Mouse (Mus musculus) lung, postnatal 0 days (tissue): Measurements from ENCODE around the gene Gclm.

Experiments used
- CTCF ChIP-seq: IDR thresholded peaks from 2 replicates; pipeline ENCODE4 v1.5.1; 2016; ENCODE audit warnings: antibody characterized with exemption, mild to moderate bottlenecking
- EP300 ChIP-seq: IDR thresholded peaks from 2 replicates; pipeline ENCODE4 v1.6.1; 2016; ENCODE audit warnings: antibody characterized with exemption, mild to moderate bottlenecking, control low read depth

DNA sequence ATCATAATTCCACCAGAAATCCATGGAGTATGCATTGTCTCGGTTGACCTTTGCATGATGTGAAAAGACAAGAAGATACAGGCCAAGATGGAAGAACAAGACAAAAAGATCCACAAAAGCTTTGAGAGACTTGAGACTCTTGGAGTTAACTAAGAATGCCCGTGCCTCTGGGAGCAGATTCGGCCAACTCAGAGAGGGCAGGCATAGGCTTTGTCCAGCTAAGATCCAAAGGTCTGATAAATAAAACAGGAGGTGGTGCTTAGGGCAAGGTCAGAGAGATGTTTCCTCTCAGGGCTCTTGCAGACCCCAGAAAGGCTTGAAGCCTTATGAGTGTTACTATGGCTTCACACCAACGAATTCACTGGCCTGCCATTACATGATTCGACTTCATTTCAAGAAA lies 45.3 kb upstream of the Gclm start:
- no peak for TF ChIP-seq EP300
- TF ChIP-seq CTCF, result no peak
